Mouse (Mus musculus) granulocyte monocyte progenitor cell, adult 5-6 weeks (primary cell): ENCODE results near the gene Pfkfb1. TPM values are rescaled to one million over a fixed set of nuclear protein-coding genes. Genes with fewer than 3 reads are reported as not detected.

ENCODE experiments used
- ATAC-seq: replicated peaks from 2 replicates; pipeline ENCODE4 v1.8.0; 2016; ENCODE audit warnings: mild to moderate bottlenecking, moderate TSS enrichment, inconsistent platforms; ENCODE audit not compliant: poor library complexity, severe bottlenecking
- total RNA-seq, 2 experiments: library from RNA; stranded (forward) in 1 of 2; stranded (reverse) in 1 of 2; fragments of 200-712, 200-1000 nt in 1 of 2; fragments of >200 nt in 1 of 2; fragmentation: Nextera tagmentation in 1 of 2; gene quantifications; 2 replicates each; pipeline ENCODE4 v1.2.3; 2014 to 2017

Gene Pfkfb1
- total RNA-seq (2014; fragmentation: Nextera tagmentation) (10.5 and 11.6 TPM in 2 replicates), total RNA-seq (2017) (2.9 and 9.0 TPM in 2 replicates)

DNA sequence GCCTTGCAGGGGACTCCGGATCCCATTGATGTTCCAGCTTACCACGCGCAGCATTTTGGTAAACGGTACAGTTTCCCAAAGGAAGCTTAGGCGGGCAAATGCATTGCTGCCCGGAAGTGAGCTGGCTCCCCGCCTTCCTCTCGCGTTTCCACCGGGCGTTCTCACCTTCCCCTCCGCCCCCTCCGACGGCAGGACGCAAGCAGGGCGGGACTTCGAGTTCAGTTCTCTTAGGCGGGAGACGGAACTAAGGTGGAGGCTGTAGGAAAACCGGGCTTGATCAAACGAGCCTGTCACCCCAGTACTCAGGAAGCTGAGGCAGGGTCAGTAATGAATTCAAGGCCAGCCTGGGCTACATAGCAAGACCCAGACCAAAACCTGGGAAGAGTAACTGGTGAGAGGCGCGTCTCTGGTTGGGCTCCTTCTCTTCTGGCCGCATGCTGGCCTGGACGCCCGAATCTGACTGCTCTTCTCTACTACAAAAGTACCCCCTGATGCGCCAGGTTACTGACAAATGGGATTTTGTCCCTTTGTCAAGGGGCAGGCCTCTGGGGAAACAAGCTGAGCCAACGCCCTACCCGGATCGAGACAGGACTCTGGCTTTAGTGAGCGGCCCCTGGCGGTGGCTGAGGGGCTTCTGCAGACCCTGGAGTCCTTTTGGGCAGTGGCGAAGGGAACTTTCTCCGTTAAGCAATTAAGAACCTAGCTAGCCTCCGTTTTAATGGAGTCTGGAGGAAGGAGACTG is at the start of gene Pfkfb1:
Gene Pfkfb1, plus strand, starts transcription at position 207 of the 742 bp plus-strand sequence.
- peak; percentile 97 for ATAC-seq

DNA sequence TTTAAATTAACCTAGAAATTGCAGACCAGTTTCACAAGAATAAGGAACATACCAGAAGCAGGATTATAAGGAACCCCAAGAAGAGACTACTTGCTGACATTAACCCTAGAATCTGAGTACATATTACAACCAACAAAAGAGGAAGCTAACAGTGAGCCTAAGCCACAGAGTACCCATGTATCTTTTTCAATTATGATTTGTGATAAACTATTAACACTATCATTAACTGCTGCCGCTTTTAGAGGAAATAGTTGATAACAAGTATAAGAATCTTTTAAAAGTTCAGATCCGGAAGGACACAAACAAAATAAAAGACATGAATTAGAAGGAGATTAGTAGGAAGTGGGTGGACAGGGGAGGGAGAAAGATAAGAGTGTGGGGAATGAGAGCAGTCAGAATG is 47.9 kb upstream of the Pfkfb1 start:
- ATAC-seq = no peak; the same call in 1 of the 2 replicates

DNA sequence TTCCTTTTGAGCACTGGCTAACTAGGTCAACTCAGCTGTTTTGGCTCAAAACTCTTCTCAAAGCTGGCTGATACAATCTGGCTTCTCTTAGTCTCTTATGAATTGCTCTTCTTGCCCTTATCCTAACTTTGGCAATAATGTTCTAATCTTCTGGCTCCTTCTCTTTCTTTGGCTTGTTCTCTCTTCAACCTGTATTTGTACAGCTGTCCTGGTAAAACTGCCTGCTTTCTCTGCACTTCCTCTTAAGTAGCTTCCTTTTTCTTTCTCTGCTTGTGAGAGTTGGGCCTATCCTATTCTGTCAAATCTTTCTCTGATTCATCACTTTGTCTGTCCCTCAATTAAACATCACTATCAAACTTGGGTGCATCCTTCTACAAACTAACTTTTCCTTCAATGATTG is 46.3 kb upstream of the Pfkfb1 start:
- ATAC-seq = no peak

DNA sequence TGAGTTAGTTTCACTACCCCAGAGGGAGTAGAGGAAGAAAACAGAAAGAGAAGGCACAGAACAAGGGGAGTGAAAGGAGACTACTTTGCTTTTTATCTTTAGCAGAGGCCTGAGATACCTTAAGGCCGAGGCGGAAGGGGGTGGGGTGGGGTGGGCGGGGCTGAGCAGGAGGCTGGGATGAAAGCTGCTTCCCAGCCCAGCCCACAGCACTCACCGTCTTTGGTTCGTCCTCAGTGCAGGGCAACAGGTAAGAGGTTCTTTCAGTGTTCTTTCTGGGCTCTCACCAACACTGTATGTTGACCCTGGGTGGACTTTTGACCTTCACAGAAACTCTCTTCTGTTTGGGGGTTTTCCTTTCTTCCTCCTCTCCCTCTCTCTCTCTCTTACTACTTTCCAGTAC is 40.8 kb upstream of the Pfkfb1 start, which contains the start of gene Alas2:
Gene Alas2, plus strand, starts transcription at position 137 of the 400 bp plus-strand sequence.
- no peak for ATAC-seq

DNA sequence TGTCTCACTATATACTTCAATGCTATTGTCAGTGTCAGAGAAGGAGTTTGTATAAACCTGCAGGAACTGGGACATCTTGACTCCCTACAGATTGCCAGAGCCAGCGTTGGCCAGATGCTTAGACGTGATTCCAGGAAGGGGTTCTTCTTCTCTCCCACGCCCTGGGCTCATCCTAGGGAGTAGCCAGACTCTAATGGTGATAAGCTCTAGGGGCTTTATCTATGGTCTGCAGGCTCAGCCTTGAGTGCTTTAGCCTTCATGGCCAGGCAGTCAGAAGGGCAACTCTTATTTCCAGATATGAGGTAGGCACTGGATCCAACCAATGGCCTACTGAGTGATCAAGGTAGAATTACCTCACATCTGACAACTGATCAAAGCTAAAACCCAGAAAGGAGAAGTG is 38.4 kb upstream of the Pfkfb1 start:
- no peak for ATAC-seq

DNA sequence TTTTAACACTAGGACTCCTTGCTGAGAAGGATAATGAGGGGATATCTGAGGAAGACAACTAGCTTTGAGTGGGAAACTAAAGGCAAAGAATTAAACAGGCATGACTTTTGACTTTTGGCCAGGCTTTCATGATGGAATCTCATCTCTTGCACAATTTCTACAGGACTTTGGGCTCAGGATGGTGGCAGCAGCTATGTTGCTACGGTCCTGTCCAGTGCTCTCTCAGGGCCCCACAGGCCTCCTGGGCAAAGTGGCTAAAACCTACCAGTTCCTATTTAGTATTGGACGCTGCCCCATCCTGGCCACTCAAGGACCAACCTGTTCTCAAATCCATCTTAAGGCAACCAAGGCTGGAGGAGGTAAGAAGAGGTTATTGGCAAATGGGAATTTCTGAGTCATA is 36.0 kb upstream of the Pfkfb1 start:
- no peak for ATAC-seq

DNA sequence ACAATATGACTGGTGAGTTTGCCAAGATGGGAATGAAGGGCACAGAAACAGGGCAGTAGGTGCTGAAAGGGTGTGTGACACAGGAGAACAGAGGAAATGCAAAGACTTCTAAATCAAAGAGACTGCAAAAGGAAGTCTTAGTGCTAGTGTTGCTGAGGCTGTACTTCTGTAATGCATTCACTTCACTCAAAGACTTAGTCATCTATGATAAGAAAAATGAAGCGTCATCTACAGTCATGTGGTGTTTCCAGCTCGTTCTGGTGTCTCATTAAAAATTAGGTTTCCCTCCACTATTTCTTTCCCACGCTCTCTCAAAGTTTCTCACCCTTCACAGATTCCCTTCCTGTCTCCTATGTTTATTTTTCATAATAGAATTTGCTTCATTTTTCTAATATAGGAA is 34.0 kb upstream of the Pfkfb1 start:
- no peak for ATAC-seq

DNA sequence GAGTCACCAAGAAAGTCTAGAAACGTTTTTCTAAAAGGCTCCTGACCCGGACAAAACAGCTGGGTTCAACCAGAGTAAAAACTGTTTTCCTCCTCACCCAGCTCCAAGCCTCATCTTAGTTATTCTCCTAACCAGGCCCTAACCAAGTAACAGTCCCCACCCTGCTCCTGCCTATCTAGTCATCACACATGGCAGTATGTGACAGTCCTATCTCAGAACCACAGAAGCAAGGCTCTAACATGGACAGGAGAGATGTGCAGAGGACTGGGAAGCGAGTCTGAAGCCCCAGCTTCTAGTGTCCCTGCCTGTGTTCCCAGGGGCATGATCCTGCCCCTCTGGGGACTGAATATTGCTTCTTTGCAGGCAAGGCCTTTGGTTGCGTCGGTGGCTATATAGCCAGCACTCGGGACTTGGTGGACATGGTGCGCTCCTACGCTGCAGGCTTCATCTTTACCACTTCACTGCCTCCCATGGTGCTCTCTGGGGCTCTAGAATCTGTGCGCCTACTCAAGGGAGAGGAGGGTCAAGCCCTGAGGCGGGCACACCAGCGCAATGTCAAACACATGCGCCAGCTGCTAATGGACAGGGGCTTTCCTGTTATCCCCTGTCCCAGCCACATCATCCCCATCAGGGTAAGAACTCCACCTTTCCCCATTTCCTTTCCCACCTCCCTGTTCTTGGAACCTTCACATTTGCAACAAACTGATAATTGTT is 23.2 kb upstream of the Pfkfb1 start:
- no peak for ATAC-seq

DNA sequence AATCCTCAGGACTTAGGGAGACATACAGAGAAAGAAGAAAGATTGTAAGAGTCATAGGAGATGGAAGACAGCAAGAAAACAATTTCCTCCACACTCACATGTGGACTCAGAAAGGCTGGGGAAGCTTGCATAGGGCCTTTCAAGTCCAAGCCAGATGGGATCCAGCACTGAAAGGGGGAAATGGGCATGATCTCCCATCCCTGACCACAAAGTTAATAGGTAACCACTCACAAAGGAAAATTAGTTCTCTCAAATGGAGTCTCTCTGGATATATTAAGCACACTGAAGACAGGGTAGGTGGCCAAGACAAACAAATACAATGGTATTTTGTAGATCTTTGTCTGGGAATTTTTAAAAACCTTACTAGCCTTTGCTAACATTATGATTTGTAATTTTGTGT is 6.1 kb upstream of the Pfkfb1 start:
- ATAC-seq = no peak

DNA sequence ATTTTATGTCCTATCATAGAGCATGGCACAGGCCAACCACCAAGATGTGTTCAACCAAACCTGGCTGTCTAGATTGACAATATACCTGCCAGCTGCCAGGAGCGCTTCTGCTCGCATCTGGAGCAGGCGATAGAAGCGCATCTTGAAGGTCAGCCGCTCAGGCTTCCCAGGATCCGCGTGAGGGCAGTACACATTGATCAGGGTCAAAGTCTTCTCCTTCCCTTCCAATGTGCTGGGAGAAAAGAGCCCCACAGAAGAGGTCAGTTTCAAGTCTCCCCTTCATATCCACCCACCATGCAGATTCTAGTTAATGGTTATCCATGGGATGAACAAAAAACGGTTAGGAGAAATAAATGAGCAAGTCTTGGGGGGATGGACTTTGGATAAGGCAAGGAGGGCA is 2.9 kb upstream of the Pfkfb1 start:
- ATAC-seq = no peak

DNA sequence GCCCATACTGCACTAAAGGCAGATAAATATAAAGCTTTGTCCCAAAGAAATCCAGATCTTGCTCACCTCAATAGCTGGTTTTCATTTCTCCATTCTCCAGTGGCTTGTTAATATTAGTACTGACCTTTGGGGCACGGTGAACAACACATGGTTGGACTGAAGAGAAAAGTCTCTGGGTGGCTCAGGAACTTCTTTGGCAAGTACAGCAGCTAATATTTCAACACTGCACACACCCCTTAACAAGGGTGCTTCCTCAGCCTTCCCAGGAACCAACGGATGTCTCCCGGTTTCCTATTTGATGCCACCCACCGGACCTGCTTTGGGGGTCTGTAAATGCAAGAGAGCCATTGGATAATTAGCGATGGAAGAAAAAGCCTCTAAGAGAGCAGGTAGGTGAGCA is 1.7 kb downstream of the Pfkfb1 start, which contains the start of gene Apex2:
Gene Apex2, minus strand, starts transcription at position 173 of the 400 bp plus-strand sequence.
- no peak for ATAC-seq

DNA sequence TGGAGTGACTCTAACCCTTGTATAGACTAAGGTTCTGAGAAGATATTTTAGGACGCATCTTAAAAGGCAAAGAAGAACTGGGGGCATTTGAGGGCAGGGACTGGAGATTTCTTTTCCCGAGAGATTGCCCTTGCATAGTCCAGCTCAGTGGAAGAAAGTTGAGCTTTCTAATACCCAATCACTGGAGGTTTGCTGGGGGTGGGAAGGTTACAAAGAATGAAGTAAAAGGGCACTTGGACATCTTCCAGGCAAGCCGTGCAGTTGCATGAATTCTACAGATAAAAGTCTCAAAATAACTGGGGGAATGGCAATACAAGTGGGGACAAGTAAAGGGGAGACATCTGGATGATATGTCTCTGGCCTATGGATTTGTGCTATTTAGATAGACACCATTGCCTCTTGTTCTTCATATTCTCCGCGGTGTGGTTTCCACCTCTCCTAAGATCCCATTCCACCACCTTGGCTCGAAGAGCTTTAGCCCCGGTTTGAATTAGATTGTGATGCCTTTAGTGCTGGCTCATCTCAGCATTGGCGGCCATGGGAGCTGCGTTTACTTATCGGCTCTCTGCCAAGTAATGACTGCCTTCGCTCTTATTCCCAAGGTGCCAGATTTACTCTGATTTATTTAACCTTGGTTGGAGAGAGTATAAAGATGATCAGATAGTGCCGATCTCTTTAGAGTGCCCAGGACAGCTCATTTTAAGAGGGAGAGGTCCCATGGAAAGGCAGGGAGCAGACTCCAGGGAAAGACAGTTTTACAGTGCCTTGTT is 5.4 kb downstream of the Pfkfb1 start:
- ATAC-seq = no peak

DNA sequence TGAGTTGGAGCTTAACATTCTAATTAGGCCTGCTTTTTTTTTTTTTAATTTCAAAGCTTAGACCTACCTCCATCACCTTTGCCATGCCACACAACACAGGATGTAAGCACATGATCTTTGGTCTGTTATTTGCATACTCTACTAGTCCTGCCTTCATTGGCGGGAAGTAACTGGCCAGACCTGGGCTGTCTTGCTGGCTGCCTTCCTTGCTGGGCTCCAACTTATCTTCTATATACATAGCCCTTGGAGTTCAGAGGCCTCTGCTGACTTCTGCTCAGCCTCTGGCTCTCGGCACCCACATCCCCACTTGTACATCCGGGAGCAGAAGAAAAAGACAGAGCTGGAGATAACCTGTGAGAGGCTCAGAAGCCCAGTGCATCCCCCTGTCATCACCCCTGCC is 6.1 kb downstream of the Pfkfb1 start:
- ATAC-seq = no peak

DNA sequence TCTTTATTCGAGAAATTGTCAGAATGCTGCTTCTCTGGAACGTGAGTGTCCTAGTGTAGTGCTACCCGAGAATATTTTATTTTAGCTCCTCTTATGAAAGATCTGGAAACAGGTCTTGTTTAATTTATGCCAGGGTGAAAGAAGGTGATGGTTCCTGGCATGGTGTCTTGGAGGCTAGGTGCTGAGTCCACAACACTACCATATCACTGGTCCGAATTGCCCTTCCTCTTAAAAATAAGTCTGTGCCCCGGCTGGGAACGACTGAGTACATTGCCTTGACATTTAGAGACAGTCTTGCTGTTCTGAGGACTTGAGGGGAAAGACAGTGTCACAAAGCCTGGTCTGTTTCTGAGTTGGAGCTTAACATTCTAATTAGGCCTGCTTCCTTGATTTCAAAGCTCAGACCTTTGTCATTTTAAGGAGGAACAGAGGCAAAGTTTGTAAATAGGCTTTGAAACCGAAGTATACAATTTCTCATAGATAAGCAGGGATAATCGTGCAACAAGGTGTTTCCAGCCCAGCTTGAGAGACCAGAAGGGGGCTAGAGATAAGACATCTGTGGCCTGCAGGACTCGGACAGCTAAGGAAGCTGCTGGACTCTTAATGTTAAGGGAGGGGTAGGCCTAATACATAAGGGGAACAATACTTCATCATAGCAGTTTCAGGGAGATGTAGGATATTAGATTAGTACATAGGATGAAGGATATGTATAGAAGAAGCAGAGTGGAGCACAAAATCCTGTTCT is 7.2 kb downstream of the Pfkfb1 start:
- ATAC-seq = no peak

DNA sequence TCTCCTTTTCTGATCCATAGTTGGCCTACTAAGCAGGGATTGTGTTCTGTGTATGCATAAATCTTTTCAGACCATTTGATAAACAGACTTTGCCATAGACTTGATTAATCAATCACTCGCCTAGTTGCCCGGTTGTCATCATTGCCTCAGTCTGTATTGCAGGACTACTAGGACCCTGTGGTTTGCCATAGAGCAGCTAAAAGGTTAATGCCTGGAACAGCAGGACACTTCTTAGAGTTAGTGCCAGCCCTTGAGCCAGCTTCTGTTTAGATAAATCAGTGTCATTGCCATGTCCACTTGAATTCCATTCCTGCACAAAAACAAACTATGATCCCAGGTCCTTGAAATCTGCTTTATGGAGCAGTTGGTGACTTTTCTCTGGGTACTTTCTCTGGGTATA is 10.9 kb downstream of the Pfkfb1 start:
- no peak for ATAC-seq

DNA sequence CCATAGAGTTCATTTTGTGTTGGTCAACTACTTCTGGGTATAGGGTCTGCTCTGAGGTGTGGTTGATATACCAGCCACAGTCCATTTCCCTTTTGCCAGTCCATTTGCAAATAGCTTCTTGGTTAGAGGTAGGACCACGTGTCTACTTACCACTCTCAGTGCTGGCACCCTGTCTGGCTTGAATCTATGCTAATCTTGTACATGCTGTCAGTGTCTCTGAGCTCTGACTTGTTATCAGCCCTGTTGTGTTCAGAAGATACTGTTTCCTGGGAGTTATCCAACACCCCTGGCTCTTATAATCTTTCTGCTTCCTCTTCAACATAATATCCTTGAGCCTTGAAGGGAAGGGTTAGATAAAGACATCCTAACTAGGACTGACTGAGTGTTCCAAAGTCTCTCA is 48.4 kb downstream of the Pfkfb1 start:
- no peak for ATAC-seq

DNA sequence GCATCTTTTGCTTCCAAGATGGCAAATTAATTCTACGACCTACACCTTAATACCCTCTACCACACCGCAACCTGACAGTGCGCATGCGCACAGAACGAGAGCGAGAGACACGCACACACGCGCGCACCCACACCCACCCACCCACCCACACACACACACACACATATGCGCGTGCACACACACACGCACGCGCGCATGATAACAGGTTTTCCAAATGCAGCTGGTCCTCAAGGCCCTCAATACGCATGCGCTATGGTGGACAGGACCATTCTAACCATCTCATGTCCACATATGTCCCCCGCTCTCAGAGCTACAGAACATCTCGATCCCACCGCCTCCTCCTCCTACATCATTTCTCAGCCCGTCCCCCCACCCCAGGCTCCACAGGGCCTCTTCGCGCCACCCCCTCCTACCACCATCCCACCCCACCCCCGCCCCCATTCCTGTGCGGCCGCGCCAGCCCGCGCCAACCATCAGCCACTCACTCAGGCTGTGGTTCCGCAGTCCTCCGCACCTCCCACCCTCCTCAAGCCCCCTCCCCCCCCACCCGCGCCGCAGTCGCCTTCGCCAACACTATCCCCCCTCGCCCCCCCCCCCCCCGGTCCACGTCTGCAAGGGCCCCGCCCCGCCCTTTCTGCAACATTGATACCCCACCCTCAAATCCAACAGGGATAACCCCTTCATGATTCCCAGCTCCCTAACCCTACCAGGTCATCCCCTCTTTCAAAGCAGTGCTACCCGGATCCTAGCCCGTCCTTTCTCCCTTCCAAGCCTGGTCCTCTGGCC is 68.3 kb downstream of the Pfkfb1 start:
- ATAC-seq = no peak

DNA sequence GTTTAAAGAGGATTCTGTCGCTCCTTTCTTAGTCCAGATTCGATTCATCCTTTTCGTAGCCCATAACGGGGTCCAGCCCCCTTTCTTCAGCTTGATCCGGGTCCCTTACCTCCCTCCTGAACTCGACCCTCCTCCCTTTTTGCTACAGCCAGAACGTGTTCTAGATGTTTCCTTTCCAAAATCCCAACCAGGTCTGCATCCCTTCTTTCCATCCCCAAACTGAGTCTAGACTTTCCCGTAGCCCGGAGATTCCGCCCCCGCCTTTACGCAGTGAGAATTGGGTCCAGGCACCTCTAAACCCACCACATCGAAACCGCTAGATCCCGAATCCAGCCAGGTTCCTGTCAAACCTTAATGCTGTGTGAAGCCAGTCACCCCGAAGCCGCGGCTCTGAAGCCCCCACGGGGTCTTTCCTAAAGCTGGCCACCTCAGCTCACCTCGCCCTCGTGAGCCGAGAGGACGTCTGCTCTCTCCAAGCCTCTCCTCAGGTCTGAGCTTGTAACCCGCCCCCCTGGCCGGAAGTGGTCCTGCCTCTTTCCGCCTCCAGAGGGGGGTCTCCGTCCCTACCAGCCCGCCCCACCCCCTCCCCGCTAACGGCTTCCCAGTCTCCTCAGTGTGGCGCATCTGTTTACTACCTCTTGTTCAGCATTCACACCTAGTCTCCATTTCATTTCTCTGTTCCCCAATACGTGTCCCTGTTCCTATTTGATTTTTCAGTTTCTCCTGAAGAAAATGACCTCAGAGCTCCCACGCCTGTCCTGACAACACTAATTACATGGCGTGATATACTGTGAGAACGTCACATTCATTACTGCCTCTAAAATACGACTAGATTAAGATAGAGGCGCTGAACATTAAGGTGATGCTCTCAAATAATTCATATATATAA is 69.1 kb downstream of the Pfkfb1 start, which contains the start of gene Tro:
Gene Tro, minus strand, starts transcription at position 676 of the 889 bp plus-strand sequence.
- no peak for ATAC-seq

DNA sequence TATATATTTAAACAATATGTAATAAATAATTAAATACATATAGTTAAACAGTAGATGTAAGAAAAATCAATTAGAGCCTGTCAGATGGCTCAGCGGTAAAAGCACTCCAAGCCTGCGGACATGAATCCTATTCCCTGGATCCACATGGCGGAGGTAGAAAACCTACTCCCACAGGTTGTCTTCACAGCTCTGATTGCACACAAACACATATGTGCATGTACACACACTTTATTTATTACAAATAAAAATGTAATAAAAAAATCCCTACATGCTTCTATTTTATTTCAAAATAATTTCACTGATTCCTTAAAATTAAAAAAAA is 69.7 kb downstream of the Pfkfb1 start:
- ATAC-seq = no peak
